Mouse (Mus musculus) megakaryocyte, adult 5-6 weeks (primary cell): Measurements from ENCODE around the gene Msl2. TPM values are rescaled to one million over a fixed set of nuclear protein-coding genes. Genes with fewer than 3 reads are reported as not detected.

Experiments
- ATAC-seq: 2 replicates; pipeline ENCODE4 v1.8.0; 2016; ENCODE audit warnings: mild to moderate bottlenecking, inconsistent platforms; ENCODE audit not compliant: poor library complexity, severe bottlenecking
- total RNA-seq, 2 experiments: library from RNA; stranded (forward) in 1 of 2; stranded (reverse) in 1 of 2; fragments of 153-499, 151-499 nt in 1 of 2; fragments of 221-1000, 200-1000 nt in 1 of 2; gene quantifications; 2 replicates each; pipeline versions ENCODE4 v1.2.3 to v1.2.4; 2015 to 2017

Gene Msl2
- total RNA-seq, 2 experiments from 2014 or later, result 44.9 to 92.6 TPM

- peak; percentile 41 for ATAC-seq
Observed at GRCm38 (mm10) chr9:101074332-101075021, 576 bp downstream of the Msl2 start.

DNA sequence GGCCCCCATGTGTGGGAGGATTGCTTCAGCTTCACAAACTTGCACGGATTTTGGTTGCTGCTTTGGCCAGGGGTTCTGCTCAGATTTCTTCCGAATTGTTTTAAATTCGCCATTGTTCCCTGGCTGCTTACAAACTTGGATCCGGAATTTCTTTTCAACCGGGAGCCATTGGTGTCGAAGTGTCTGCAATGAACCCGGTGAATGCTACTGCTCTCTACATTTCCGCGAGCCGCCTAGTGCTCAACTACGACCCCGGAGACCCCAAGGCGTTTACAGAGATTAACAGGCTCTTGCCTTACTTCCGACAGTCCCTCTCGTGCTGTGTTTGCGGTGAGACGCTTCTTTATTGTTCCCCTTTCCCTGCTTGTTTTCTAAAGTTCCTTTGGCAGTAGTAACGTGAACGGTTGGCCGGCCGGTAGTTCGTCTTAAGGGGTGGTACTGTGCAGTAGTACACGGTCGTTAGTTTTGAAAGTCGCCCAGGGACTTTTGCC is 1.2 kb downstream of the Msl2 start:
- peak; percentile 18 for ATAC-seq

DNA sequence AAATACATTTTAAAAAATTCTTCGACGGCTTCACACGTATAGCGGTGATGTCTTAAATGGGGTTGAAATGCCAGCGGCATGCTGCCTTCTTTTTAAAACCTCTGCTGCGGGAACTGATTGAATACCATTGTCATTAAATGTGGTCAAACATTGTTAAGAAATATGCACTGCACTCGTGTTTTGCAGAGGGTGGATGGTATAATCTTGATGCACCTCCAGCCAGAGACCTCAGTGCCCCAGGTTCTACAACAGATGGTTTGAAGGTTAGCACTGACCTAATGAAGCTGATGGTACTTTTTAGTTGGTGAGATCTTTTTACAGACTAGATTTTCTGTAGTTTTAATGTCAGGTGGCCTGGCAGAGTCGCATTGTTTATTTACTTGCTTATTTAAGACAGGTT is 1.8 kb downstream of the Msl2 start:
- no peak for ATAC-seq

- peak; percentile 29 for ATAC-seq
Observed at GRCm38 (mm10) chr9:101076095-101076875, 2.4 kb downstream of the Msl2 start.

DNA sequence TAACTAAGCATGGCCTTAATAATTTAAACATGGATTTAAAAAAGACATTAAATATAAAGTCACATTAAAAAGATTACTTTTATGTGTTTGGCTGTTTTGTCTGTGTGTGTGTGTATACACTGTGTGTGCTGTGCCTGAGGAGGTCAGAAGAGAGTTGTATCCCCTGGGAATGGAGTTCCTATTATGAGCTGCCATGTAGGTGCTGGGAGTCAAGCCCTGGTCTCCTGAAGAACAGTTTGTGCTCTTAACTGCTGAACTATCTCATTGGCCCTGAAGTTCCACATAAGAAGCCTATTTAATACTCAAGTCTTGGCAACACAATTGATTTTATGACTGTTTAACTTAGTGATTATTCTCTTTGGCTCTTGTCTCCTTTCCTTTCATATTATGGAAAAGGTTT is 3.6 kb downstream of the Msl2 start:
- ATAC-seq, result no peak

- no peak for ATAC-seq
Observed at GRCm38 (mm10) chr9:101078579-101078978, 4.7 kb downstream of the Msl2 start.

GRCm38 (mm10) chr9:101080046-101080685 is 6.3 kb downstream of the Msl2 start:
- no peak for ATAC-seq

DNA sequence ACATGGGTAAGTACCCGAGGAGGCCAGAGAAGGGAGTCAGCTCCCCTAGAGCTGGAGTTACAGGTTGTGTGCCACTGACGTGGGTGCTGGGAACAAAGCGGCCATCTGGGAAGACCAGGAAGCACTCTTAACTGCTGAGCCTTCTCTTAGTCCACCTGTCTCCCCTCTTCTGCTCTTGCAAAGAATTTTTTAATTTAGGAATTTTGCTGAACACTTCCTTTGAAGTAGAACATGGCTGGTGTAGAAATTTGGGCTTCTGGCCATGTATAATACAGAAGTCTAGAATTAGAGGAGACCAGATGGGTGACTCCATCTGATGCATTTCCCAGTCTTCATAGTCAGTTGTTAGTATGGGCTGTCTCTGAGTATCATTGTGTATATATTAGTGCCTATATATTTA is 9.8 kb downstream of the Msl2 start:
- ATAC-seq, result no peak

DNA sequence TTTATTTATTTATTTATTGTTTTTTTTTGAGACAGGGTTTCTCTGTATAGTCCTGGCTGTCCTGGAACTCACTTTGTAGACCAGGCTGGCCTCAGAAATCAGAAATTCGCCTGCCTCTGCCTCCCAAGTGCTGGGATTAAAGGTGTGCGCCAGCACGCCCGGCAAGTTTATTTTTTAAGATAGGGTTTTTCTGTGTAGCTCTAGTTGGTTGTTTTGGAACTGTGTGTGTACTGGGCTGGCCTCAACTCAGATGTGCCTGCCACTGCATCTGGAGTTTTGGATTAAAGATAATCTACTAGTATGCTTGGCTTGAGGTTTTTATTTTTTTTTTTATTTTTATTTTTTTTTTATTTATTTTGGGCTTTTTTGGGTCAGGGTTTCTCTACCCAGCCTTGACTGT is 21.5 kb downstream of the Msl2 start:
- no peak for ATAC-seq

- ATAC-seq, result no peak
Observed at GRCm38 (mm10) chr9:101096461-101096860, 22.6 kb downstream of the Msl2 start.

GRCm38 (mm10) chr9:101097542-101097941 is 23.6 kb downstream of the Msl2 start:
- peak; percentile 36 for ATAC-seq

GRCm38 (mm10) chr9:101099445-101099844 is 25.5 kb downstream of the Msl2 start:
- peak; percentile 40; the same call in 1 of the 2 replicates for ATAC-seq

DNA sequence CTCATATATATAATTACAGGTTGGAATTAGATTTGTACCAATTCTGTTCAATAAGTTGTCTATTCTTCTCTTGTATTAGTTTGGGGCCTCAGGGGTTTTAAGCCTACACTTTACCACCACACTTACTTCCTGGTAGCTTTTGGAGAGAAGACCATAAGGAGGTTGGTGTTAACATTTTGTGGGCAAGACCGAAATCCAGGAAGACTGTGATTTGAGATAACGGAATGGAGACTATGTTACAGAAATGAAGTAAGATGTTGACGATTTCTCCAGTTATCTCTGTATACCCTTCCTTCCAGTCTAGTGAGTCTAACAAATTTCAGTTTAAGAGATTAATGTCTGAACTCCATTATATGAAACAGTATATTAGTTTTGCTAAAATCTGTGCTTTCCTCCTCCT is 26.3 kb downstream of the Msl2 start:
- no peak for ATAC-seq

DNA sequence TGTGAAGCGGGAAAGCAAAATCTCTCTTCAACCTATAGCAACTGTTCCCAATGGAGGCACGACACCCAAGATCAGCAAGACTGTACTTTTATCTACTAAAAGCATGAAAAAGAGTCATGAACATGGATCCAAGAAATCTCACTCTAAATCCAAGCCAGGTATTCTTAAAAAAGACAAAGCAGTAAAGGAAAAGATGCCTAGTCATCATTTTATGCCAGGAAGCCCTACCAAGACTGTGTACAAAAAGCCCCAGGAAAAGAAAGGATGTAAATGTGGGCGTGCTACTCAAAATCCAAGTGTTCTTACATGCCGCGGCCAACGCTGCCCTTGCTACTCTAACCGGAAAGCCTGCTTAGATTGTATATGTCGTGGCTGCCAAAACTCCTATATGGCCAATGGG is 27.6 kb downstream of the Msl2 start:
- no peak for ATAC-seq

DNA sequence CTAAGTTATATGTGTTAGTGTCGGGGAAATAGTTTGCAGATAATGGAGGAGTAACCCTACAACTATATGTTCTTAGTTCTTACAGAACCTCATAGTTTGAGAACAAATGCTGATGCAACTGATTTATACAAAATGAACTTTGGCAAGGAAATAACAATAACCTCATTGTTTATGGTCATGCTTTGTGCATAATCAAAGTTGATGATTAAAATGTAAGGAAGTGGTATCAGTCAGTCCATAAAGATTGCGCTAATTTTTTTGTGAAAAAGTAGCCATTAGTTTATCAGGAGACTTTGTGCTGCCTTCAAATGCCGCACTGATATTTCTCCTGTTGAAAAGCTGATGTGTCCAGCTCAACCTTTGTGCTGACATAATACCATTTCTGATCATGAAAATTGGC is 28.4 kb downstream of the Msl2 start:
- no peak for ATAC-seq

GRCm38 (mm10) chr9:101104931-101105330 is 31.0 kb downstream of the Msl2 start:
- ATAC-seq, result no peak

GRCm38 (mm10) chr9:101105735-101106134 is 31.8 kb downstream of the Msl2 start:
- ATAC-seq, result no peak

DNA sequence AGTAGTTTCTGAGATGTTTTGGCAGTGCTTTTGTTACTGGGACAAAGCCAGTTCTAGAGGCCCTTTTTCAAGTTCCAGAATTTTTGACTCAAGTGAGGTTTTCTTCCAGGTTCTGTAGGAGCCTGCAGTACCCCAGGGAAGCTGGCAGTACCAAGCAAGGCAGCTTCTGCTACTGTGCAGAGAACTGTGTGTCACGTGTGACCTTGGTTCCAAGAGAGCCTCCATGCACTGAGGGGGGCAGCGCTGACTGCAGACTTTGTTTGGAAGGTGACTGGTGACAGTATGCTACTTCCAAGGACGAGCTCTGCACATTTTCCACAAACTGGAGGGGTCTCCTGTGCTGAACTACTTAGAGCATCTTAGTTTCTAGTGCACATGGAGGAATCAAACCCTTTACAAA is 33.5 kb downstream of the Msl2 start:
- no peak for ATAC-seq

GRCm38 (mm10) chr9:101110013-101110412 is 36.1 kb downstream of the Msl2 start:
- ATAC-seq, result no peak

DNA sequence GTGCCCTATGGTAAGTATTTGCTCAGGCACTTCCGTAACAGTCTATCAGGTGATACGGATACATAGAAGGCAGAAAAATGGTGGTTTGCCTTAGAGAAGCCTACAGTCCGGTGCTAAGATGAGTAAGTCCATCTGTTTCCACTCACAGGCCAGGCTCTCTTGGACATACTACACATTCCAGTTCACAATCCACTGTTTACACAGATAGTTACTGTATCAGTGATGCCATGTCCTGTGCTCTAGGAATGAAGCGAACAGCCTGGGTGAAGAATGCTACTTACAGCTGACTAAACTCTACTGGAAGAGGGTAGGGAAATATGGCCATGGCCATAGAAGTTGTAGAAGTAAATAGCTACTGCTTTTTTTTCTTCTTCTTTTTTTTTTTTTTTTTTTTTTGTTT is 39.4 kb downstream of the Msl2 start:
- no peak for ATAC-seq

GRCm38 (mm10) chr9:101114182-101114884 is 40.4 kb downstream of the Msl2 start:
- ATAC-seq, result no peak
